Mouse (Mus musculus) MEL (cell line): ENCODE measurements at regions not wholly inside any gene's neighbourhood (a gene's known extent, or its start where the extent isn't known, plus 50 kb on each side); places are given as distances from the start of the nearest gene placed in this dataset.

Experiments used
- CTCF ChIP-seq, 3 experiments: IDR thresholded peaks in 2 of 3; conservative IDR thresholded peaks in 1 of 3; 2 replicates each; pipeline ENCODE4 v1.5.1; 2011 to 2012; ENCODE audit warnings: low read length in 3 of 3, low read depth in 2 of 3, mild to moderate bottlenecking in 2 of 3, improper control_type of control experiment in 1 of 3, inconsistent platforms in 1 of 3, mixed read lengths in 1 of 3, moderate library complexity in 1 of 3; ENCODE audit not compliant: control insufficient read depth in 1 of 3, insufficient read depth in 1 of 3, poor library complexity in 1 of 3, severe bottlenecking in 1 of 3
- GATA1 ChIP-seq: IDR thresholded peaks from 2 replicates; pipeline ENCODE4 v1.6.1; 2011; ENCODE audit warnings: low read depth, low read length, improper control_type of control experiment
- MXI1 ChIP-seq: IDR thresholded peaks from 2 replicates; pipeline ENCODE4 v1.6.1; 2011; ENCODE audit warnings: mild to moderate bottlenecking, low read depth, low read length, improper control_type of control experiment
- MYB ChIP-seq: IDR thresholded peaks from 2 replicates; pipeline ENCODE4 v1.6.1; 2011; ENCODE audit warnings: mild to moderate bottlenecking, low read depth, low read length, improper control_type of control experiment
- POLR2A ChIP-seq, 2 experiments: IDR thresholded peaks; 2 replicates each; pipeline ENCODE4 v1.6.1; 2011 to 2012; ENCODE audit warnings: low read length in 2 of 2, mild to moderate bottlenecking in 2 of 2, control low read depth in 1 of 2, improper control_type of control experiment in 1 of 2, low read depth in 1 of 2, moderate library complexity in 1 of 2; ENCODE audit not compliant: control insufficient read depth in 1 of 2, insufficient read depth in 1 of 2, poor library complexity in 1 of 2
- POLR2AphosphoS2 ChIP-seq: IDR thresholded peaks from 2 replicates; pipeline ENCODE4 v1.6.1; 2011; ENCODE audit warnings: low read length, improper control_type of control experiment
- RAD21 ChIP-seq: IDR thresholded peaks from 2 replicates; pipeline ENCODE4 v1.6.1; 2011; ENCODE audit warnings: mild to moderate bottlenecking, low read depth, low read length, improper control_type of control experiment
- SMC3 ChIP-seq: IDR thresholded peaks from 2 replicates; pipeline ENCODE4 v1.6.1; 2011; ENCODE audit warnings: low read depth, low read length, improper control_type of control experiment
- USF1 ChIP-seq: IDR thresholded peaks from 2 replicates; pipeline ENCODE4 v1.6.1; 2014; ENCODE audit warnings: low read depth, mild to moderate bottlenecking, inconsistent platforms, low read length, improper control_type of control experiment, moderate library complexity

GRCm38 (mm10) chr7:64054996-64055395, 98.6 kb upstream of the Trpm1 start:
- TF ChIP-seq CTCF (IDR thresholded peaks at IDR 0.05 in 2 of 3, conservative IDR thresholded peaks at IDR 0.05 in 1 of 3; ENCODE audit: control insufficient read depth in 1 of 3, insufficient read depth in 1 of 3, low read depth in 2 of 3, low read length in 3 of 3, poor library complexity in 1 of 3, severe bottlenecking in 1 of 3), result no peak
- no peak for TF ChIP-seq POLR2A (IDR thresholded peaks at IDR 0.05; ENCODE audit: control insufficient read depth in 1 of 2, insufficient read depth in 1 of 2, low read depth in 1 of 2, low read length in 2 of 2, poor library complexity in 1 of 2)
- TF ChIP-seq MXI1, result no peak
- no peak for TF ChIP-seq GATA1
- no peak for TF ChIP-seq USF1
- TF ChIP-seq RAD21, result no peak
- TF ChIP-seq POLR2AphosphoS2, result no peak
- no peak for TF ChIP-seq MYB
- no peak for TF ChIP-seq SMC3
